Mouse (Mus musculus) lung, postnatal 0 days (tissue): Measurements from ENCODE around the gene Ogg1. TPM values are rescaled to one million over a fixed set of nuclear protein-coding genes. Genes with fewer than 3 reads are reported as not detected.

Experiments used
- ATAC-seq: fragments of 200-750 bp; cut with Nextera tagmentation; 2 replicates; pipeline ENCODE4 v1.8.0; 2017; ENCODE audit warnings: moderate library complexity
- DNase-seq: peaks from one replicate; pipeline ENCODE4 v3.0.0-alpha.2; 2016; ENCODE audit warnings: low spot score
- H3K27ac ChIP-seq: fragments of 300-500 bp; sonication (generic); 2 replicates; pipeline ENCODE4 v1.5.1; 2014; ENCODE audit warnings: antibody characterized with exemption, mild to moderate bottlenecking, low read length, mixed read lengths
- H3K27me3 ChIP-seq: fragments of 300-500 bp; sonication (generic); replicated peaks from 2 replicates; pipeline ENCODE4 v1.6.1; 2014; ENCODE audit warnings: low read length, mixed read lengths; ENCODE audit not compliant: insufficient read depth
- H3K36me3 ChIP-seq: fragments of 300-500 bp; sonication (generic); 2 replicates; pipeline ENCODE4 v1.6.1; 2014; ENCODE audit warnings: low read length, mixed read lengths; ENCODE audit not compliant: insufficient read depth
- H3K4me1 ChIP-seq: fragments of 300-500 bp; sonication (generic); 2 replicates; pipeline ENCODE4 v1.6.1; 2014; ENCODE audit warnings: antibody characterized with exemption, low read depth, low read length, mixed read lengths; ENCODE audit not compliant: insufficient read depth
- H3K4me2 ChIP-seq: fragments of 300-500 bp; sonication (generic); replicated peaks from 2 replicates; pipeline ENCODE4 v1.6.1; 2014; ENCODE audit warnings: low read depth, mild to moderate bottlenecking, low read length, moderate library complexity, mixed read lengths
- H3K4me3 ChIP-seq: fragments of 300-500 bp; sonication (generic); 2 replicates; pipeline ENCODE4 v1.5.1; 2014; ENCODE audit warnings: low read depth, low read length
- H3K9ac ChIP-seq: fragments of 300-500 bp; sonication (generic); replicated peaks from 2 replicates; pipeline ENCODE4 v1.6.1; 2014; ENCODE audit warnings: low read depth, mild to moderate bottlenecking
- H3K9me3 ChIP-seq: fragments of 300-500 bp; sonication (generic); 2 replicates; pipeline ENCODE4 v1.6.1; 2016; ENCODE audit warnings: low read length, mixed read lengths
- CTCF ChIP-seq: IDR thresholded peaks from 2 replicates; pipeline ENCODE4 v1.5.1; 2016; ENCODE audit warnings: antibody characterized with exemption, mild to moderate bottlenecking
- EP300 ChIP-seq: IDR thresholded peaks from 2 replicates; pipeline ENCODE4 v1.6.1; 2016; ENCODE audit warnings: antibody characterized with exemption, mild to moderate bottlenecking, control low read depth
- WGBS: fragments of 180-500 bp; shearing (Covaris S2); extraction: QIAGEN DNeasy Blood & Tissue Kit; methylation state at CpG from one replicate; pipeline ENCODE4 v1.1.7; 2014; 5-methylcytosine and 5-hydroxymethylcytosine counted together
- polyA plus RNA-seq: library from polyadenylated mRNA; unstranded; fragments of >200 nt; fragmentation: Nextera tagmentation; extraction: Ambion mirVana; gene quantifications from 2 replicates; pipeline ENCODE4 v1.2.1, GENCODE M21; 2015

Ogg1 gene
- polyA plus RNA-seq, 1 experiment from 2014 or later: 11.7 TPM

DNA sequence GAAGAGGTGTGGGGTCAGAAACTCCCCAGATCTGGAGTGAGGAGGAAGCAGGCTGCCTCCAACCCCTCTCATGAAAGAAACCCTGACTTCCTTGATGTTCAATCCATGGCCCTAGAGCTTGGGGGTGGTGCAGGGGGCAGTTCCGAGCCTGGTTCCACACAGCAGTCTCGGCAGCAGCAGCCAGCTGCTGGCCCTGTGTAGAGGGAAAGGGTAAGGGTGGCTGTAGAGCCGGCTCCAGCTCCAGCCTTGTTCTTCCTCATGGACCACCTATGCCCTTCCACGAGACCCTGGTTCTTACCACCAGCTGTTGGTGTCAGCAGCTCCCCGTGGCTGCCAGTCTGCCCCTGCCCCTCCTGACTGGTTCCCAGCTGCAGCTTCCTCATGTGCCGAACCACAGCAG, 7.4 kb downstream of the Ogg1 start:
- Histone ChIP-seq H3K27ac (no peak overlapping the region), H3K4me2 (no peak overlapping the region), H3K4me3 (no peak overlapping the region), H3K9ac (no peak overlapping the region), H3K4me1 (0 out of 2 replicates have a peak, but pooled peaks cover 7% of the 10 kb centered on the region), H3K36me3 (peaks cover 25% of the 10 kb centered on the region; the same call in 1 of the 2 replicates), H3K27me3 (no peaks in the 10 kb centered on the region), H3K9me3 (no peaks in the 10 kb centered on the region)
- 55% methylated on average over 6 of the region's 6 CpGs for WGBS
- DNase-seq (no peak), ATAC-seq (no peak)
- no peak for TF ChIP-seq EP300
- TF ChIP-seq CTCF: no peak

DNA sequence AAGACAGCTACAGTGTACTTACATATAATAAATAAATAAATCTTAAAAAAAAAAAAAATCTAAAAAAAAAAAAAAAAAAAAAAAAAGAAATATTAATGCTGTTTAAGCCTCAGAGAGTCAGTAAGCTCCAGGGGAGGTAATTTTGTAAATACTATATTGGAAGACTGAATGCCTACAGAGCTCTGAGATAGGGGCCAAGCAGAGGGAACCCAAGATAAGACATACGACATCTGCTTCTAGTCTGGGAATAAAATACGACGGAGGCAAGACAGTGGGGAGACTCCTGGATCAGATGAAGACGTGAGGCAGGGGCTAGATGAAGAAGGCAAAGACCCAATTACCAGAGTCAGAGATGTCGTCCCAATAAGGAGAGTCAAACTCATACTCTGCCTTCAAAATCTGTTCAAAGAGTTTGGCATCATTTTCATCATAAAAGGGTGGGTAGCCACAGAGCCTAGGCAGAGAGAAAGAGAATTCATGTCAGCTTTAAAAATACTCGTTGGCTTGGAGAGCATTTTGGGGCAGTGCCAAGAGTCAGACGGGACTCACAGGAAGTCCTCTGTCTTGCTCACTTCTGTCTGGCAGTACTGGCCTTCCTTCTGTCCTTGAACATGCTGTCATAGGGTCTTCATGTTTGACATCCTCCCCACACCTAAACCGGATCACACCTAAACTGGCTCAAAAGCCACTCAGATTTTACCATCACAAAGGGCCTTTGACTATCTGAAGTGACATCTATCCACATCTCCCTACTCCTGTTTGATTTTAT, 10.3 kb downstream of the Ogg1 start:
- Histone ChIP-seq H3K9ac (no peak overlapping the region), H3K27ac (no peak overlapping the region), H3K9me3 (no peaks in the 10 kb centered on the region), H3K4me1 (0 out of 2 replicates have a peak, but pooled peaks cover 10% of the 10 kb centered on the region), H3K4me3 (no peak overlapping the region), H3K27me3 (no peaks in the 10 kb centered on the region), H3K36me3 (peaks cover 25% of the 10 kb centered on the region; the same call in 1 of the 2 replicates), H3K4me2 (no peak overlapping the region)
- TF ChIP-seq CTCF (no peak), EP300 (no peak)
- DNase-seq (peak; percentile 18), ATAC-seq (no peak)
- WGBS: 36% methylated on average over 8 of the region's 8 CpGs

GRCm38 (mm10) chr6:113341574-113341973, 14.8 kb downstream of the Ogg1 start:
- no peaks in the 10 kb centered on the region for H3K27me3 ChIP-seq
- DNase-seq (no peak), ATAC-seq (no peak)
- H3K9me3 ChIP-seq: no peaks in the 10 kb centered on the region
- H3K9ac ChIP-seq: no peak overlapping the region
- TF ChIP-seq EP300 (no peak), CTCF (no peak)
- peak overlapping the region; percentile 87; the same call in 1 of the 2 replicates for H3K4me2 ChIP-seq
- H3K4me1 ChIP-seq: peaks cover 23% of the 10 kb centered on the region; the same call in 1 of the 2 replicates
- H3K36me3 ChIP-seq: peaks cover 10% of the 10 kb centered on the region; the same call in 1 of the 2 replicates
- no peak overlapping the region; the same call in 1 of the 2 replicates for H3K27ac ChIP-seq
- no peak overlapping the region for H3K4me3 ChIP-seq
- 73% methylated on average over 6 of the region's 6 CpGs for WGBS

DNA sequence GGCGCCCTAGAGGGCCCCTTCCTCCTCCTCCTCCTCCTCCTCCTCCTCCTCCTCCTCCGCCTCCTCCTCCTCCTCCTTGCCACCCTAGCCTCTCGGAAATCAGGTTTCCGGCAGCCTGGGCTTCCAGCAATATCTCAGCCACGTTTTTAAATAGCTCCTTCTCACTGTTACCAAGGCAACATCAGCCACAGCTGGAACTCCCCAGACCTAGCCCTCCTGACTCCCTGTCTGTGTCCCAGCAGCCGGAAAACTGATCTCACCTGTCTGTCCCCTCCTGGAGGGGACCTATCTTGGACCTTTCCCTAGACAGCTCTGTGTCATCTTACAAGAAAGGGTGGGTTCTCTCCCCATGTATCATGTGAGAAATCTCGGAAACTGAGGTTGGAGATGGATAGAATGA, 15.5 kb downstream of the Ogg1 start:
- peaks cover 10% of the 10 kb centered on the region; the same call in 1 of the 2 replicates for H3K36me3 ChIP-seq
- ATAC-seq (no peak), DNase-seq (peak; percentile 31)
- H3K4me3 ChIP-seq: no peak overlapping the region
- H3K9ac ChIP-seq: 0 out of 2 replicates have a peak overlapping the region, but pooled peaks have one; percentile 1
- H3K27ac ChIP-seq: no peak overlapping the region
- WGBS: 23% methylated on average over 4 of the region's 7 CpGs
- no peaks in the 10 kb centered on the region for H3K9me3 ChIP-seq
- H3K4me1 ChIP-seq: peaks cover 20% of the 10 kb centered on the region; the same call in 1 of the 2 replicates
- H3K4me2 ChIP-seq: peak overlapping the region; percentile 87
- TF ChIP-seq EP300 (no peak), CTCF (no peak)
- H3K27me3 ChIP-seq: no peaks in the 10 kb centered on the region

DNA sequence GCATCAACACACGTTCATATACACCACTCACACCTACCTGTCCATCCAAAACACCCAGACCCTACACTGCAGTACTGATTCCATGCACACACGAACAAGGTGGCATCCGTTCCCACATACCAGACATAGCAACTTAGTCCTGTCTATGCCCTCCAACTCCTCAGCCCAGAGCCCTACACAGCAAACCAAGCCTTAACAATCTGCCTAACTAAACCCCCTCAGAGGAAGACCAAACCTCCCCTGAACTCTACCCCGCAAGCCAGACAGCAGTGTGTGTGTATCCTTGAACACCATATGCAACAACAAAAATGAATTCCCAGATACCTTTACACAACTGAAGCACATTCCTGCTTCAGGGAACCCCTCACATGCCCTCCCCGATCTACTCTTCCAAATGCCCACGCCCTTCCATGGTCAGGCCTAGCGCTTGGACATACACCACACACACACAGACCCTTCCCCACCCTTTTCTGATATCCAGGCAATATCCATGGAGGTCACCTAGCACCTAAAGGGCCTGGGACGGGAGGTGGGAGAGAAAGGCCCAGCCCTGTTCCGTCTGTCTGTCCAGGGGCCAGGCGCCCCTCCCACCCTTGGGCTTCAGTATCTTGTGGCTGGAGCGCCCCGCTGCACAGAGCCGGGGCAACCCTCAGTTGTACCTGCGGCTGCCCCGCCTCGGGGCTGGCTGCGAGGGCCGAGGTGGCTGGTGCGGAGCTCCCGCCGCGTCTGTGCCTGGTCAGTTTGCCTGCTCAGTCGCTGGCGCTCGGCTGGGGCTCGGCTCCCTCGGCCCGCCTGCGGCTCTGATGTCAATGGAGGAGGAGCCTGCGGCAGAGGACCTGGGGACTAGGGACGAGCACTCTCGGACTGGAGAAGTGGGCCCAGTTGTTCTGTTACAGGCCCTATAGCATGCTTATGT, 16.7 kb downstream of the Ogg1 start, which contains the start of gene Camk1:
TSS of gene Camk1 (minus strand) at position 808 of the 916 bp plus-strand sequence.
- H3K9ac ChIP-seq: peak within 1 kb of the TSS; percentile 70
- H3K4me1 ChIP-seq: peaks cover 20% of the 10 kb centered on the region; the same call in 1 of the 2 replicates
- DNase-seq: peak; percentile 89
- no peaks in the 10 kb centered on the region for H3K27me3 ChIP-seq
- WGBS: 9% methylated on average over 32 of the region's 32 CpGs
- TF ChIP-seq CTCF (no peak), EP300 (no peak)
- peak within 1 kb of the TSS; percentile 87 for H3K4me2 ChIP-seq
- no peaks in the 10 kb centered on the region for H3K9me3 ChIP-seq
- ATAC-seq: peak; percentile 92
- H3K36me3 ChIP-seq: no peaks in the 10 kb centered on the region
- H3K27ac ChIP-seq: peak within 1 kb of the TSS; percentile 70
- peak within 1 kb of the TSS; percentile 60 for H3K4me3 ChIP-seq
